Mouse (Mus musculus): ENCODE measurements around the gene Gm5089. TPM values are rescaled to one million over a fixed set of nuclear protein-coding genes. Genes with fewer than 3 reads are reported as not detected.

The Gm5089 gene
- total RNA-seq, 2 experiments from 2014 or later: 0.23 TPM; not detected in 1

- intact Hi-C loops (cut with DNase I): loop anchor here (10.0 kb wide), 2 partner anchors 376 to 394 kb away; partner anchors contain the start of gene Tm9sf2
- DNase-seq (ENCODE audit: low spot score in 2 of 2): no peak
These were observed 29.4 kb upstream of the Gm5089 start for GRCm38 (mm10) chr14:122480355-122480754.

GRCm38 (mm10) chr14:122479461-122480109, 28.7 kb upstream of the Gm5089 start:
- no peak for DNase-seq (ENCODE audit: low spot score in 2 of 2)

GRCm38 (mm10) chr14:122478574-122479011, 27.7 kb upstream of the Gm5089 start:
- DNase-seq (ENCODE audit: low spot score in 2 of 2): no peak
- intact Hi-C loops (cut with DNase I): loop anchor here (5.0 kb wide), 2 partner anchors 71 to 251 kb away; no protein-coding TSS in a partner anchor

More at GRCm38 (mm10) chr14:122479461-122480109, 28.7 kb upstream of the Gm5089 start:
- intact Hi-C loops (cut with DNase I): loop anchor here (5.0 to 10.0 kb wide), 4 partner anchors 72 to 395 kb away; partner anchors contain the start of gene Tm9sf2

GRCm38 (mm10) chr14:122477971-122478573, 27.2 kb upstream of the Gm5089 start:
- DNase-seq (ENCODE audit: low spot score in 2 of 2): no peak
- intact Hi-C loops (cut with DNase I): loop anchor here (5.0 kb wide), 2 partner anchors 71 to 251 kb away; no protein-coding TSS in a partner anchor

- intact Hi-C loops (cut with DNase I): loop anchor here (5.0 kb wide), 2 partner anchors 70 to 250 kb away; no protein-coding TSS in a partner anchor
- DNase-seq (ENCODE audit: low spot score in 2 of 2): no peak
These were observed 26.4 kb upstream of the Gm5089 start for GRCm38 (mm10) chr14:122477261-122477671.

- DNase-seq (ENCODE audit: low spot score in 2 of 2): no peak
- intact Hi-C loops (cut with DNase I): loop anchor here (5.0 kb wide), 2 partner anchors 70 to 250 kb away; no protein-coding TSS in a partner anchor
These were observed 25.9 kb upstream of the Gm5089 start for GRCm38 (mm10) chr14:122476822-122477215.

- intact Hi-C loops (cut with DNase I): loop anchor here (5.0 kb wide), 2 partner anchors 69 to 249 kb away; no protein-coding TSS in a partner anchor
- no peak for DNase-seq (ENCODE audit: low spot score in 2 of 2)
These were observed 25.3 kb upstream of the Gm5089 start for GRCm38 (mm10) chr14:122476041-122476821.

GRCm38 (mm10) chr14:122475557-122476040, 24.7 kb upstream of the Gm5089 start:
- no peak for DNase-seq (ENCODE audit: low spot score in 2 of 2)
- intact Hi-C loops (cut with DNase I): loop anchor here (5.0 kb wide), 2 partner anchors 68 to 248 kb away; no protein-coding TSS in a partner anchor

GRCm38 (mm10) chr14:122474891-122475556, 24.1 kb upstream of the Gm5089 start, which contains the start of gene Zic2:
Gene Zic2, plus strand, starts transcription at chr14:122475435.
- intact Hi-C loops (cut with DNase I): loop anchor here (5.0 kb wide), 3 partner anchors 68 to 248 kb away; no protein-coding TSS in a partner anchor
- DNase-seq (ENCODE audit: low spot score in 2 of 2): no peak

GRCm38 (mm10) chr14:122474041-122474890, 23.4 kb upstream of the Gm5089 start:
- intact Hi-C loops (cut with DNase I): loop anchor here (5.0 kb wide), 1 partner anchor 87 kb away; no protein-coding TSS in a partner anchor
- no peak for DNase-seq (ENCODE audit: low spot score in 2 of 2)

GRCm38 (mm10) chr14:122473211-122473751, 22.4 kb upstream of the Gm5089 start:
- intact Hi-C loops (cut with DNase I): loop anchor here (5.0 kb wide), 1 partner anchor 86 kb away; no protein-coding TSS in a partner anchor
- no peak for DNase-seq (ENCODE audit: low spot score in 2 of 2)

- no peak for DNase-seq (ENCODE audit: low spot score in 2 of 2)
- intact Hi-C loops (cut with DNase I): loop anchor here (5.0 kb wide), 1 partner anchor 85 kb away; no protein-coding TSS in a partner anchor
These were observed 21.7 kb upstream of the Gm5089 start for GRCm38 (mm10) chr14:122472647-122473046.

GRCm38 (mm10) chr14:122472161-122472560, 21.2 kb upstream of the Gm5089 start:
- intact Hi-C loops (cut with DNase I): loop anchor here (5.0 kb wide), 1 partner anchor 85 kb away; no protein-coding TSS in a partner anchor

GRCm38 (mm10) chr14:122471449-122472085, 20.7 kb upstream of the Gm5089 start:
- intact Hi-C loops (cut with DNase I): loop anchor here (5.0 kb wide), 1 partner anchor 84 kb away; no protein-coding TSS in a partner anchor
- DNase-seq (ENCODE audit: low spot score in 2 of 2): no peak

More at GRCm38 (mm10) chr14:122472161-122472560, 21.2 kb upstream of the Gm5089 start:
- no peak for DNase-seq (ENCODE audit: low spot score in 2 of 2)

- intact Hi-C loops (cut with DNase I): no loop called here
- DNase-seq (ENCODE audit: low spot score in 2 of 2): no peak
These were observed 18.2 kb upstream of the Gm5089 start for GRCm38 (mm10) chr14:122468971-122469755.

Data from left cerebral cortex, postnatal 25 days (tissue).